Mouse (Mus musculus): ENCODE data around the gene Ypel4.

- TF ChIP-seq FLI1 (IDR thresholded peaks at IDR 0.05; ENCODE audit: low read length): no peak
- no peak for TF ChIP-seq GATA1 (IDR thresholded peaks at IDR 0.05; ENCODE audit: borderline replicate concordance, low read length)
Observed at GRCm38 (mm10) chr2:84715562-84716361, 18.1 kb upstream of the Ypel4 start.
